Mouse (Mus musculus): ENCODE measurements around the gene Nodal. TPM values are rescaled to one million over a fixed set of nuclear protein-coding genes. Genes with fewer than 3 reads are reported as not detected.
A peak's percentile ranks its signal among the peaks of the same experiment; 100 is the strongest.

Gene Nodal
- total and polyA plus RNA-seq, 3 experiments, result 0.04 to 0.10 TPM; not detected in 1

GRCm38 (mm10) chr10:61402480-61402879, 15.3 kb upstream of the Nodal start:
- Histone ChIP-seq H3K27me3 (ENCODE audit: control insufficient read depth, insufficient read depth, low read length) (no peaks in the 10 kb centered on the region), H3K9ac (ENCODE audit: low read depth, low read length) (no peak overlapping the region), H3K79me2 (replicated peaks; ENCODE audit: control insufficient read depth, insufficient read depth, low read length) (no peaks in the 10 kb centered on the region), H3K27ac (no peak overlapping the region), H3K36me3 (ENCODE audit: control insufficient read depth, insufficient read depth, low read length) (no peaks in the 10 kb centered on the region), H3K4me3 (no peak overlapping the region), H3K4me1 (ENCODE audit: control insufficient read depth, insufficient read depth, low read length) (peaks cover 4% of the 10 kb centered on the region)
- no peak for DNase-seq
- intact Hi-C loops (cut with DNase I), result no loop called here
- WGBS, result 76% methylated on average over 5 of the region's 5 CpGs
- TF ChIP-seq CTCF (IDR thresholded peaks at IDR 0.05) (peak; percentile 47), POLR2A (IDR thresholded peaks at IDR 0.05; ENCODE audit: insufficient read depth, low read depth, low read length) (no peak)

GRCm38 (mm10) chr10:61402911-61403310, 14.9 kb upstream of the Nodal start:
- H3K79me2 ChIP-seq (replicated peaks; ENCODE audit: control insufficient read depth, insufficient read depth, low read length), result no peaks in the 10 kb centered on the region
- TF ChIP-seq EP300 (IDR thresholded peaks at IDR 0.05; ENCODE audit: insufficient read depth, low read depth, low read length) (peak; percentile 66; the same call in 1 of the 2 replicates), POLR2A (IDR thresholded peaks at IDR 0.05; ENCODE audit: insufficient read depth, low read depth, low read length) (no peak), CTCF (IDR thresholded peaks at IDR 0.05) (no peak)
- no peak overlapping the region for H3K9ac ChIP-seq (ENCODE audit: low read depth, low read length)
- WGBS, result 11% methylated on average over 2 of the region's 2 CpGs
- no peak overlapping the region for H3K4me3 ChIP-seq
- peaks cover 4% of the 10 kb centered on the region for H3K4me1 ChIP-seq (ENCODE audit: control insufficient read depth, insufficient read depth, low read length)
- H3K36me3 ChIP-seq (ENCODE audit: control insufficient read depth, insufficient read depth, low read length), result no peaks in the 10 kb centered on the region
- intact Hi-C loops (cut with DNase I), result no loop called here
- peak in 1 of 2 experiments; percentile 50 for DNase-seq
- H3K27me3 ChIP-seq (ENCODE audit: control insufficient read depth, insufficient read depth, low read length), result no peaks in the 10 kb centered on the region
- no peak overlapping the region for H3K27ac ChIP-seq

GRCm38 (mm10) chr10:61405958-61406357, 11.8 kb upstream of the Nodal start:
- intact Hi-C loops (cut with DNase I), result no loop called here
- Histone ChIP-seq H3K4me1 (ENCODE audit: control insufficient read depth, insufficient read depth, low read length) (peaks cover 3% of the 10 kb centered on the region; the same call in 1 of the 2 replicates), H3K36me3 (ENCODE audit: control insufficient read depth, insufficient read depth, low read length) (no peaks in the 10 kb centered on the region), H3K27ac (no peak overlapping the region), H3K9ac (ENCODE audit: low read depth, low read length) (no peak overlapping the region), H3K27me3 (ENCODE audit: control insufficient read depth, insufficient read depth, low read length) (no peaks in the 10 kb centered on the region), H3K79me2 (replicated peaks; ENCODE audit: control insufficient read depth, insufficient read depth, low read length) (no peaks in the 10 kb centered on the region), H3K4me3 (no peak overlapping the region)
- DNase-seq, result no peak
- TF ChIP-seq CTCF (IDR thresholded peaks at IDR 0.05) (no peak), POLR2A (IDR thresholded peaks at IDR 0.05; ENCODE audit: insufficient read depth, low read depth, low read length) (no peak), EP300 (IDR thresholded peaks at IDR 0.05; ENCODE audit: insufficient read depth, low read depth, low read length) (no peak)
- WGBS, result 36% methylated on average over 10 of the region's 10 CpGs

- intact Hi-C loops (cut with DNase I), result no loop called here
- TF ChIP-seq CTCF (IDR thresholded peaks at IDR 0.05) (no peak), POLR2A (IDR thresholded peaks at IDR 0.05; ENCODE audit: insufficient read depth, low read depth, low read length) (no peak), EP300 (IDR thresholded peaks at IDR 0.05; ENCODE audit: insufficient read depth, low read depth, low read length) (no peak)
- WGBS, result 25% methylated on average over 4 of the region's 4 CpGs
Observed at GRCm38 (mm10) chr10:61409776-61410175, 8.0 kb upstream of the Nodal start.

GRCm38 (mm10) chr10:61410193-61410592, 7.6 kb upstream of the Nodal start:
- H3K9ac ChIP-seq (ENCODE audit: low read depth, low read length), result no peak overlapping the region
- WGBS, result 59% methylated on average over 9 of the region's 9 CpGs
- H3K4me3 ChIP-seq, result no peak overlapping the region
- DNase-seq, result no peak
- H3K36me3 ChIP-seq (ENCODE audit: control insufficient read depth, insufficient read depth, low read length), result no peaks in the 10 kb centered on the region
- TF ChIP-seq EP300 (IDR thresholded peaks at IDR 0.05; ENCODE audit: insufficient read depth, low read depth, low read length) (no peak), POLR2A (IDR thresholded peaks at IDR 0.05; ENCODE audit: insufficient read depth, low read depth, low read length) (no peak), CTCF (IDR thresholded peaks at IDR 0.05) (no peak)
- intact Hi-C loops (cut with DNase I), result no loop called here
- no peaks in the 10 kb centered on the region for H3K4me1 ChIP-seq (ENCODE audit: control insufficient read depth, insufficient read depth, low read length)
- H3K79me2 ChIP-seq (replicated peaks; ENCODE audit: control insufficient read depth, insufficient read depth, low read length), result no peaks in the 10 kb centered on the region
- H3K27ac ChIP-seq, result no peak overlapping the region
- no peaks in the 10 kb centered on the region for H3K27me3 ChIP-seq (ENCODE audit: control insufficient read depth, insufficient read depth, low read length)

More at GRCm38 (mm10) chr10:61409776-61410175, 8.0 kb upstream of the Nodal start:
- no peaks in the 10 kb centered on the region for H3K36me3 ChIP-seq (ENCODE audit: control insufficient read depth, insufficient read depth, low read length)
- no peaks in the 10 kb centered on the region for H3K79me2 ChIP-seq (replicated peaks; ENCODE audit: control insufficient read depth, insufficient read depth, low read length)
- H3K27me3 ChIP-seq (ENCODE audit: control insufficient read depth, insufficient read depth, low read length), result no peaks in the 10 kb centered on the region
- DNase-seq, result no peak
- no peaks in the 10 kb centered on the region for H3K4me1 ChIP-seq (ENCODE audit: control insufficient read depth, insufficient read depth, low read length)
- no peak overlapping the region for H3K27ac ChIP-seq
- H3K4me3 ChIP-seq, result no peak overlapping the region
- no peak overlapping the region for H3K9ac ChIP-seq (ENCODE audit: low read depth, low read length)

GRCm38 (mm10) chr10:61412910-61413625, 4.7 kb upstream of the Nodal start:
- H3K4me1 ChIP-seq (ENCODE audit: control insufficient read depth, insufficient read depth, low read length), result no peaks in the 10 kb centered on the region
- WGBS, result 32% methylated on average over 21 of the region's 21 CpGs

More at GRCm38 (mm10) chr10:61412910-61413625, 4.7 kb upstream of the Nodal start:
- Histone ChIP-seq H3K27me3 (ENCODE audit: control insufficient read depth, insufficient read depth, low read length) (no peaks in the 10 kb centered on the region), H3K27ac (no peak overlapping the region), H3K79me2 (replicated peaks; ENCODE audit: control insufficient read depth, insufficient read depth, low read length) (no peaks in the 10 kb centered on the region), H3K4me3 (no peak overlapping the region), H3K9ac (ENCODE audit: low read depth, low read length) (no peak overlapping the region), H3K36me3 (ENCODE audit: control insufficient read depth, insufficient read depth, low read length) (no peaks in the 10 kb centered on the region)
- intact Hi-C loops (cut with DNase I), result no loop called here
- no peak for DNase-seq
- TF ChIP-seq POLR2A (IDR thresholded peaks at IDR 0.05; ENCODE audit: insufficient read depth, low read depth, low read length) (no peak), CTCF (IDR thresholded peaks at IDR 0.05) (no peak), EP300 (IDR thresholded peaks at IDR 0.05; ENCODE audit: insufficient read depth, low read depth, low read length) (no peak)
